Mouse (Mus musculus) bone marrow, adult 2 months (tissue): Measurements from ENCODE around the gene Dnajc4.

Experiments
- CTCF ChIP-seq: fragments of 200-500 bp; IDR thresholded peaks from 2 replicates; pipeline ENCODE4 v1.5.1; 2011; ENCODE audit warnings: low read length, control low read depth; ENCODE audit not compliant: control insufficient read depth, insufficient read depth
- POLR2A ChIP-seq: fragments of 200-500 bp; IDR thresholded peaks from 2 replicates; pipeline ENCODE4 v1.6.1; 2011; ENCODE audit warnings: low read depth, mild to moderate bottlenecking, control low read depth, low read length, borderline replicate concordance; ENCODE audit not compliant: control insufficient read depth

- no peak for TF ChIP-seq CTCF
- no peak for TF ChIP-seq POLR2A
Observed at GRCm38 (mm10) chr19:6983621-6984020, 8.8 kb downstream of the Dnajc4 start.
